Mouse (Mus musculus) layer of hippocampus, postnatal 36 days (tissue): ENCODE data around the gene Kbtbd8. TPM values are rescaled to one million over a fixed set of nuclear protein-coding genes. Genes with fewer than 3 reads are reported as not detected.

Source experiments
- DNase-seq, 2 experiments: peaks; one replicate each; pipeline ENCODE4 v3.0.0; 2022
- total RNA-seq, 2 experiments: library from RNA; stranded (reverse); gene quantifications; 2 replicates each; pipeline ENCODE4 v1.2.3; 2021

Kbtbd8 gene
- total RNA-seq, 2 experiments from 2014 or later: 8.1 to 10.9 TPM

GRCm38 (mm10) chr6:95174311-95175143 is 57.5 kb downstream of the Kbtbd8 start:
- DNase-seq: no peak

Other genes starting within 250 kb of the Kbtbd8 start
- not detected for gene Gm10234, start 204.9 kb downstream of the Kbtbd8 start, total RNA-seq